Mouse (Mus musculus): Measurements from ENCODE around the gene Tmem182. TPM values are rescaled to one million over a fixed set of nuclear protein-coding genes. Genes with fewer than 3 reads are reported as not detected.

Tmem182 gene
- under 1 TPM; 0.20 to 0.21 TPM for total RNA-seq (2021)

- no peak for DNase-seq (ENCODE audit: extremely low spot score in 1 of 2, low spot score in 1 of 2)
These were observed at the start of gene Tmem182 for GRCm38 (mm10) chr1:40805351-40805750. Gene Tmem182 (plus strand): TSS chr1:40805601.

GRCm38 (mm10) chr1:40759751-40760445, 45.5 kb upstream of the Tmem182 start:
- DNase-seq (ENCODE audit: extremely low spot score in 1 of 2, low spot score in 1 of 2), result no peak

- no peak for DNase-seq (ENCODE audit: extremely low spot score in 1 of 2, low spot score in 1 of 2)
These were observed 41.4 kb upstream of the Tmem182 start for GRCm38 (mm10) chr1:40764042-40764441.

GRCm38 (mm10) chr1:40764701-40765275, 40.6 kb upstream of the Tmem182 start:
- no peak for DNase-seq (ENCODE audit: extremely low spot score in 1 of 2, low spot score in 1 of 2)

GRCm38 (mm10) chr1:40765521-40765920, 39.9 kb upstream of the Tmem182 start:
- DNase-seq (ENCODE audit: extremely low spot score in 1 of 2, low spot score in 1 of 2), result no peak

GRCm38 (mm10) chr1:40767588-40767987, 37.8 kb upstream of the Tmem182 start:
- no peak for DNase-seq (ENCODE audit: extremely low spot score in 1 of 2, low spot score in 1 of 2)

GRCm38 (mm10) chr1:40768606-40769005, 36.8 kb upstream of the Tmem182 start:
- peak; percentile 15 to 53 for DNase-seq (ENCODE audit: extremely low spot score in 1 of 2, low spot score in 1 of 2)

GRCm38 (mm10) chr1:40769331-40769894, 36.0 kb upstream of the Tmem182 start:
- DNase-seq (ENCODE audit: extremely low spot score in 1 of 2, low spot score in 1 of 2), result no peak

GRCm38 (mm10) chr1:40771196-40771970, 34.0 kb upstream of the Tmem182 start:
- DNase-seq (ENCODE audit: extremely low spot score in 1 of 2, low spot score in 1 of 2), result no peak

GRCm38 (mm10) chr1:40773234-40773633, 32.2 kb upstream of the Tmem182 start:
- no peak for DNase-seq (ENCODE audit: extremely low spot score in 1 of 2, low spot score in 1 of 2)

GRCm38 (mm10) chr1:40774040-40774439, 31.4 kb upstream of the Tmem182 start:
- no peak for DNase-seq (ENCODE audit: extremely low spot score in 1 of 2, low spot score in 1 of 2)

GRCm38 (mm10) chr1:40776102-40776501, 29.3 kb upstream of the Tmem182 start:
- no peak for DNase-seq (ENCODE audit: extremely low spot score in 1 of 2, low spot score in 1 of 2)

- DNase-seq (ENCODE audit: extremely low spot score in 1 of 2, low spot score in 1 of 2), result no peak
These were observed 28.6 kb upstream of the Tmem182 start for GRCm38 (mm10) chr1:40776763-40777162.

- no peak for DNase-seq (ENCODE audit: extremely low spot score in 1 of 2, low spot score in 1 of 2)
These were observed 22.0 kb upstream of the Tmem182 start for GRCm38 (mm10) chr1:40783450-40783849.

- no peak for DNase-seq (ENCODE audit: extremely low spot score in 1 of 2, low spot score in 1 of 2)
These were observed 21.1 kb upstream of the Tmem182 start for GRCm38 (mm10) chr1:40784306-40784705.

GRCm38 (mm10) chr1:40785876-40786445, 19.4 kb upstream of the Tmem182 start:
- DNase-seq (ENCODE audit: extremely low spot score in 1 of 2, low spot score in 1 of 2), result no peak

GRCm38 (mm10) chr1:40788956-40789355, 16.4 kb upstream of the Tmem182 start:
- no peak for DNase-seq (ENCODE audit: extremely low spot score in 1 of 2, low spot score in 1 of 2)

- no peak for DNase-seq (ENCODE audit: extremely low spot score in 1 of 2, low spot score in 1 of 2)
These were observed 15.7 kb upstream of the Tmem182 start for GRCm38 (mm10) chr1:40789666-40790233.

GRCm38 (mm10) chr1:40790324-40791141, 14.9 kb upstream of the Tmem182 start, which contains the start of gene Mfsd9:
Gene Mfsd9 (minus strand): TSS chr1:40790687.
- peak; percentile 85 to 89 for DNase-seq (ENCODE audit: extremely low spot score in 1 of 2, low spot score in 1 of 2)
